ENCODE assay signal across 20 mouse cellular contexts in the genomic region with DNA sequence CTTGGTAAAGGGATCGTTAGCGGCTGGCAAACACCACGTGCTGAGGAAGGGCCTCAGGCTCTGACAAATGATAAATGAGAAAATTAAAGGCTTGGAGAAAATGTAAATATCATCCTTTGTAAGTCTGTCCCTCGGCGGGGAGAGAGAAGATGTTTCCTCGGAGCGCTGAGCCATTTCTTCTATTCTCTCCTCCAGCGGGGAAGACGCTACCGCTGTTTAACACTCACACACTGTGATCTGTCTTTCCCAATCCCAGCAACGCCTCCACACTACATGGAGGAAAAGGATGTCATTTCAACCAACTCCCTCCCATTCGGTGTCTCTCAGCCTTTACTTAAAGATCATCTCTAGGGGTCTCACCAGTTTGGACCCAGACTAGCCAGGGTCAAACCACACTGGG.
A peak's percentile ranks its signal among the peaks of the same experiment; 100 is the strongest.
DNase-seq lines count a peak whose midpoint lies in the region; ATAC-seq and TF ChIP-seq lines count a peak whose summit lies in the region.
"Had no signal": no experiment of that assay in that cellular context is flagged by ENCODE, and none has a peak within 500 bp of the region (broad histone marks: within the 10 kb centered on the region; RNA-seq: fewer than 3 reads in every experiment).

No protein-coding gene starts in this region.

- no peak overlapping the region for H3K9ac ChIP-seq in forebrain, embryonic 12.5 days
- no peak overlapping the region for H3K9ac ChIP-seq in hindbrain, embryonic 12.5 days
- H3K9ac ChIP-seq in hindbrain, embryonic 16.5 days (ENCODE audit: low read depth, low read length): no peak overlapping the region
- H3K9ac ChIP-seq in midbrain, embryonic 15.5 days: no peak overlapping the region
- no peak overlapping the region for H3K9ac ChIP-seq in midbrain, postnatal 0 days (replicated peaks; ENCODE audit: low read length, poor library complexity, severe bottlenecking)
- H3K9ac ChIP-seq in hindbrain, embryonic 14.5 days: no peak overlapping the region
- no peak overlapping the region for H3K9ac ChIP-seq in lung, postnatal 0 days (replicated peaks; ENCODE audit: low read depth)
- H3K9ac ChIP-seq: embryonic facial prominence, embryonic 12.5 days; kidney, embryonic 15.5 days; limb, embryonic 12.5 days; liver, embryonic 12.5 days; lung, embryonic 14.5 days; midbrain, embryonic 12.5 days had no signal

- H3K4me1 ChIP-seq in forebrain, embryonic 10.5 days: peaks cover 55% of the 10 kb centered on the region
- H3K4me1 ChIP-seq in forebrain, embryonic 12.5 days: peaks cover 22% of the 10 kb centered on the region
- H3K4me1 ChIP-seq in hindbrain, embryonic 12.5 days: peaks cover 32% of the 10 kb centered on the region
- peaks cover 5% of the 10 kb centered on the region for H3K4me1 ChIP-seq in hindbrain, embryonic 16.5 days (ENCODE audit: control insufficient read depth, insufficient read depth, low read depth, low read length)
- peaks cover 14% of the 10 kb centered on the region for H3K4me1 ChIP-seq in midbrain, embryonic 15.5 days
- H3K4me1 ChIP-seq in midbrain, postnatal 0 days (ENCODE audit: insufficient read depth, low read length): peaks cover 9% of the 10 kb centered on the region; the same call in 1 of the 2 replicates
- peaks cover 15% of the 10 kb centered on the region for H3K4me1 ChIP-seq in hindbrain, embryonic 14.5 days (replicated peaks; ENCODE audit: control insufficient read depth, insufficient read depth, low read length)
- no peaks in the 10 kb centered on the region for H3K4me1 ChIP-seq in lung, postnatal 0 days (ENCODE audit: insufficient read depth, low read depth, low read length)
- H3K4me1 ChIP-seq: liver, embryonic 12.5 days had no signal

- 76% methylated on average over 12 of the region's 12 CpGs for WGBS in forebrain, embryonic 10.5 days
- 64% methylated on average over 12 of the region's 12 CpGs for WGBS in forebrain, embryonic 12.5 days
- WGBS in hindbrain, embryonic 12.5 days: 37% methylated on average over 12 of the region's 12 CpGs
- 28% methylated on average over 12 of the region's 12 CpGs for WGBS in hindbrain, embryonic 16.5 days
- WGBS in midbrain, embryonic 15.5 days: 45% methylated on average over 12 of the region's 12 CpGs
- WGBS in midbrain, postnatal 0 days: 43% methylated on average over 12 of the region's 12 CpGs
- WGBS in hindbrain, embryonic 14.5 days: 35% methylated on average over 12 of the region's 12 CpGs
- WGBS in lung, postnatal 0 days: 43% methylated on average over 12 of the region's 12 CpGs

- no peak overlapping the region for H3K4me3 ChIP-seq in forebrain, embryonic 10.5 days
- H3K4me3 ChIP-seq in forebrain, embryonic 12.5 days (replicated peaks): no peak overlapping the region
- H3K4me3 ChIP-seq in hindbrain, embryonic 12.5 days: no peak overlapping the region
- no peak overlapping the region for H3K4me3 ChIP-seq in hindbrain, embryonic 16.5 days (ENCODE audit: low read length)
- no peak overlapping the region for H3K4me3 ChIP-seq in midbrain, embryonic 15.5 days
- no peak overlapping the region for H3K4me3 ChIP-seq in midbrain, postnatal 0 days (ENCODE audit: low read depth, low read length)
- H3K4me3 ChIP-seq in hindbrain, embryonic 14.5 days (replicated peaks; ENCODE audit: low read length): no peak overlapping the region
- H3K4me3 ChIP-seq in lung, postnatal 0 days (ENCODE audit: low read depth, low read length): no peak overlapping the region
- H3K4me3 ChIP-seq: embryonic facial prominence, embryonic 12.5 days; erythroblast, embryonic 14.5 days; kidney, embryonic 15.5 days; limb, embryonic 12.5 days; liver, embryonic 12.5 days; midbrain, embryonic 12.5 days had no signal

- no peaks in the 10 kb centered on the region for H3K9me3 ChIP-seq in forebrain, embryonic 10.5 days
- H3K9me3 ChIP-seq in forebrain, embryonic 12.5 days: no peaks in the 10 kb centered on the region
- H3K9me3 ChIP-seq in hindbrain, embryonic 12.5 days (replicated peaks): no peaks in the 10 kb centered on the region
- H3K9me3 ChIP-seq in hindbrain, embryonic 16.5 days (ENCODE audit: control insufficient read depth, low read length): no peaks in the 10 kb centered on the region
- H3K9me3 ChIP-seq in midbrain, embryonic 15.5 days: no peaks in the 10 kb centered on the region
- H3K9me3 ChIP-seq in midbrain, postnatal 0 days (ENCODE audit: low read length): no peaks in the 10 kb centered on the region
- no peaks in the 10 kb centered on the region for H3K9me3 ChIP-seq in hindbrain, embryonic 14.5 days (ENCODE audit: control insufficient read depth, low read length)
- no peaks in the 10 kb centered on the region for H3K9me3 ChIP-seq in lung, postnatal 0 days (ENCODE audit: low read length)
- H3K9me3 ChIP-seq: embryonic facial prominence, embryonic 12.5 days; kidney, embryonic 15.5 days; limb, embryonic 12.5 days; liver, embryonic 12.5 days; midbrain, embryonic 12.5 days had no signal

- H3K27me3 ChIP-seq in forebrain, embryonic 10.5 days (ENCODE audit: poor library complexity, severe bottlenecking): peaks cover 4% of the 10 kb centered on the region; the same call in 1 of the 2 replicates
- H3K27me3 ChIP-seq in forebrain, embryonic 12.5 days: no peaks in the 10 kb centered on the region
- H3K27me3 ChIP-seq in hindbrain, embryonic 12.5 days: no peaks in the 10 kb centered on the region; the same call in 1 of the 2 replicates
- H3K27me3 ChIP-seq in hindbrain, embryonic 16.5 days (replicated peaks; ENCODE audit: control insufficient read depth, insufficient read depth, low read length): no peaks in the 10 kb centered on the region
- H3K27me3 ChIP-seq in midbrain, embryonic 15.5 days (replicated peaks): no peaks in the 10 kb centered on the region
- no peaks in the 10 kb centered on the region for H3K27me3 ChIP-seq in midbrain, postnatal 0 days (ENCODE audit: insufficient read depth, low read length)
- no peaks in the 10 kb centered on the region for H3K27me3 ChIP-seq in hindbrain, embryonic 14.5 days (ENCODE audit: control insufficient read depth, insufficient read depth, low read length)
- no peaks in the 10 kb centered on the region for H3K27me3 ChIP-seq in lung, postnatal 0 days (replicated peaks; ENCODE audit: insufficient read depth, low read length)
- H3K27me3 ChIP-seq: embryonic facial prominence, embryonic 12.5 days; kidney, embryonic 15.5 days; limb, embryonic 12.5 days; liver, embryonic 12.5 days had no signal

- peak overlapping the region; percentile 31; the same call in 1 of the 2 replicates for H3K27ac ChIP-seq in forebrain, embryonic 10.5 days
- no peak overlapping the region for H3K27ac ChIP-seq in forebrain, embryonic 12.5 days
- peak overlapping the region; percentile 64 for H3K27ac ChIP-seq in hindbrain, embryonic 12.5 days
- no peak overlapping the region for H3K27ac ChIP-seq in hindbrain, embryonic 16.5 days (ENCODE audit: low read depth, low read length)
- H3K27ac ChIP-seq in midbrain, embryonic 15.5 days: 0 out of 2 replicates have a peak overlapping the region, but pooled peaks have one; percentile 8
- no peak overlapping the region for H3K27ac ChIP-seq in midbrain, postnatal 0 days (ENCODE audit: low read depth, low read length)
- H3K27ac ChIP-seq in hindbrain, embryonic 14.5 days: peak overlapping the region; percentile 40; the same call in 1 of the 2 replicates
- H3K27ac ChIP-seq in lung, postnatal 0 days (ENCODE audit: low read length): no peak overlapping the region
- H3K27ac ChIP-seq: embryonic facial prominence, embryonic 12.5 days; kidney, embryonic 15.5 days; limb, embryonic 12.5 days; liver, embryonic 12.5 days; macrophage; midbrain, embryonic 12.5 days had no signal

- H3K4me2 ChIP-seq in forebrain, embryonic 12.5 days: no peak overlapping the region
- no peak overlapping the region for H3K4me2 ChIP-seq in hindbrain, embryonic 12.5 days (replicated peaks)
- H3K4me2 ChIP-seq in hindbrain, embryonic 16.5 days (ENCODE audit: low read length): no peak overlapping the region
- no peak overlapping the region for H3K4me2 ChIP-seq in midbrain, embryonic 15.5 days
- H3K4me2 ChIP-seq in midbrain, postnatal 0 days (ENCODE audit: low read depth, low read length, poor library complexity, severe bottlenecking): no peak overlapping the region
- H3K4me2 ChIP-seq in hindbrain, embryonic 14.5 days (replicated peaks): no peak overlapping the region
- no peak overlapping the region for H3K4me2 ChIP-seq in lung, postnatal 0 days (replicated peaks; ENCODE audit: low read depth, low read length)
- H3K4me2 ChIP-seq: embryonic facial prominence, embryonic 12.5 days; kidney, embryonic 15.5 days; limb, embryonic 12.5 days; liver, embryonic 12.5 days; lung, embryonic 14.5 days; midbrain, embryonic 12.5 days had no signal

- no peak for DNase-seq in forebrain, embryonic 10.5 days (ENCODE audit: extremely low spot score, low spot score)
- DNase-seq in midbrain, postnatal 0 days (ENCODE audit: low spot score): no peak
- no peak for DNase-seq in hindbrain, embryonic 14.5 days (ENCODE audit: low spot score)
- DNase-seq in lung, postnatal 0 days (ENCODE audit: low spot score): no peak
- DNase-seq: adrenal gland, adult 2 months; cerebellum, adult 9-10 months; kidney, postnatal 4 days; lung, embryonic 14.5 days had no signal

- no peak for ATAC-seq in forebrain, embryonic 12.5 days (ENCODE audit: low FRiP score)
- ATAC-seq in hindbrain, embryonic 12.5 days (ENCODE audit: low FRiP score): no peak
- ATAC-seq in hindbrain, embryonic 16.5 days: no peak
- no peak for ATAC-seq in midbrain, embryonic 15.5 days (replicated peaks)
- ATAC-seq in midbrain, postnatal 0 days (ENCODE audit: low FRiP score): no peak
- ATAC-seq in hindbrain, embryonic 14.5 days (ENCODE audit: low FRiP score): no peak
- ATAC-seq in lung, postnatal 0 days: no peak
- ATAC-seq: intestine, postnatal 0 days had no signal

- no peaks in the 10 kb centered on the region for H3K36me3 ChIP-seq in forebrain, embryonic 10.5 days (replicated peaks)
- H3K36me3 ChIP-seq in forebrain, embryonic 12.5 days (replicated peaks): no peaks in the 10 kb centered on the region
- no peaks in the 10 kb centered on the region for H3K36me3 ChIP-seq in hindbrain, embryonic 12.5 days
- no peaks in the 10 kb centered on the region for H3K36me3 ChIP-seq in hindbrain, embryonic 16.5 days (ENCODE audit: control insufficient read depth, insufficient read depth, low read length)
- no peaks in the 10 kb centered on the region for H3K36me3 ChIP-seq in midbrain, embryonic 15.5 days (replicated peaks)
- no peaks in the 10 kb centered on the region for H3K36me3 ChIP-seq in midbrain, postnatal 0 days (ENCODE audit: insufficient read depth, low read length)
- no peaks in the 10 kb centered on the region for H3K36me3 ChIP-seq in hindbrain, embryonic 14.5 days (replicated peaks; ENCODE audit: control insufficient read depth, insufficient read depth)
- no peaks in the 10 kb centered on the region for H3K36me3 ChIP-seq in lung, postnatal 0 days (ENCODE audit: insufficient read depth, low read length)
- H3K36me3 ChIP-seq: embryonic facial prominence, embryonic 12.5 days; kidney, embryonic 15.5 days; limb, embryonic 12.5 days; liver, embryonic 12.5 days; midbrain, embryonic 12.5 days had no signal

- TF ChIP-seq CTCF in midbrain, postnatal 0 days (IDR thresholded peaks at IDR 0.05): no peak
- no peak for TF ChIP-seq CTCF in lung, postnatal 0 days (IDR thresholded peaks at IDR 0.05)

- TF ChIP-seq EP300 in lung, postnatal 0 days (IDR thresholded peaks at IDR 0.05): no peak

Comparison
In these comparisons a context has a peak if more than half of its experiments do, and no peak if none do; other contexts are left out.
1. H3K27ac ChIP-seq: peak in forebrain, embryonic 10.5 days (single experiment), hindbrain, embryonic 12.5 days (single experiment), midbrain, embryonic 15.5 days (single experiment) and hindbrain, embryonic 14.5 days (single experiment); none in forebrain, embryonic 12.5 days (single experiment), hindbrain, embryonic 16.5 days (single experiment), midbrain, postnatal 0 days (single experiment) and lung, postnatal 0 days (single experiment).